Mouse (Mus musculus): ENCODE measurements around the gene Cplx1.

- no peak for TF ChIP-seq POLR2A (IDR thresholded peaks at IDR 0.05; ENCODE audit: extremely low read depth, insufficient read depth, low read length)
- TF ChIP-seq CTCF (IDR thresholded peaks at IDR 0.05; ENCODE audit: extremely low read depth, insufficient read depth, low read length): no peak
Measured at GRCm38 (mm10) chr5:108566523-108566922, 16.7 kb upstream of the Cplx1 start.

All from cortical plate, adult 2 months (tissue).